Comparison of ENCODE assay signal across 8 mouse cellular contexts in the genomic region with DNA sequence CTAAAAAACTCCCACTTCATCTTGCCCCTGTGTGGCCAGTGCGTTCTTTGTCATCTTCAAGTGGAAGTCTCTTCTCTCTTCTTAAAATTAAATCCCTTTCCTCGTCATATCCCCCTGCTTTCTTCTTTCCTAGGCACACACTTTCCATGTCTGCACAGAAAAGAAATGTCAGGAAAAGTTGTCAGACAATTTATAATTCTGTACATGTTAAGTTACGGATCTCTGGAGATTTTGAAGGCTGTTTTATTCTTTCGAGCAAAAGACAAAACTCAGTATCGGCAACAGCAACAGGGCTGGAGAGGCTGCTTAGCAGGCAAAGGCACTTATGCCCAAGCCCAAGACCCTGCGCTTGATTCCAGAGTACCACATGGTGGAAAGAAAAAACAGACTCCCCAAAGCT.
DNase-seq lines count a peak whose midpoint lies in the region; ATAC-seq lines count a peak whose summit lies in the region.

No protein-coding gene starts in this region.

- H3K27ac ChIP-seq in liver, embryonic 11.5 days (ENCODE audit: low read depth, low read length): no peak overlapping the region
- H3K27ac ChIP-seq in forebrain, embryonic 13.5 days: peak overlapping the region; percentile 32; the same call in 1 of the 2 replicates
- peak overlapping the region; percentile 3; the same call in 1 of the 2 replicates for H3K27ac ChIP-seq in limb, embryonic 12.5 days
- no peak overlapping the region for H3K27ac ChIP-seq in neural tube, embryonic 15.5 days (replicated peaks)

- H3K4me1 ChIP-seq in liver, embryonic 11.5 days (replicated peaks; ENCODE audit: control insufficient read depth, insufficient read depth, low read length): peaks cover 7% of the 10 kb centered on the region; the same call in 1 of the 2 replicates
- H3K4me1 ChIP-seq in forebrain, embryonic 13.5 days: peaks cover 31% of the 10 kb centered on the region
- peaks cover 35% of the 10 kb centered on the region for H3K4me1 ChIP-seq in limb, embryonic 12.5 days (replicated peaks)
- H3K4me1 ChIP-seq in neural tube, embryonic 15.5 days: peaks cover 29% of the 10 kb centered on the region

- no peaks in the 10 kb centered on the region for H3K36me3 ChIP-seq in liver, embryonic 11.5 days (ENCODE audit: control insufficient read depth, insufficient read depth, low read length)
- no peaks in the 10 kb centered on the region for H3K36me3 ChIP-seq in forebrain, embryonic 13.5 days (ENCODE audit: poor library complexity, severe bottlenecking)
- no peaks in the 10 kb centered on the region for H3K36me3 ChIP-seq in limb, embryonic 12.5 days
- no peaks in the 10 kb centered on the region for H3K36me3 ChIP-seq in neural tube, embryonic 15.5 days

- H3K4me2 ChIP-seq in liver, embryonic 11.5 days: peak overlapping the region; percentile 84
- H3K4me2 ChIP-seq in forebrain, embryonic 13.5 days: peak overlapping the region; percentile 78
- H3K4me2 ChIP-seq in limb, embryonic 12.5 days: peak overlapping the region; percentile 84
- peak overlapping the region; percentile 92 for H3K4me2 ChIP-seq in neural tube, embryonic 15.5 days

- DNase-seq in liver, embryonic 11.5 days (ENCODE audit: low spot score): no peak
- DNase-seq in liver: no peak
- no peak for DNase-seq in gastrocnemius, postnatal 36 days
- no peak for DNase-seq in cerebellum, postnatal 14 days
- no peak for DNase-seq in thymus, postnatal 0 days (ENCODE audit: low spot score)

- 34% methylated on average over 6 of the region's 6 CpGs for WGBS in liver, embryonic 11.5 days
- 15% methylated on average over 6 of the region's 6 CpGs for WGBS in forebrain, embryonic 13.5 days
- 17% methylated on average over 6 of the region's 6 CpGs for WGBS in limb, embryonic 12.5 days
- WGBS in neural tube, embryonic 15.5 days: 22% methylated on average over 6 of the region's 6 CpGs

- H3K27me3 ChIP-seq in liver, embryonic 11.5 days (replicated peaks; ENCODE audit: control insufficient read depth, insufficient read depth, low read length): no peaks in the 10 kb centered on the region
- no peaks in the 10 kb centered on the region for H3K27me3 ChIP-seq in forebrain, embryonic 13.5 days
- peaks cover 34% of the 10 kb centered on the region for H3K27me3 ChIP-seq in limb, embryonic 12.5 days
- H3K27me3 ChIP-seq in neural tube, embryonic 15.5 days (replicated peaks): 0 out of 2 replicates have a peak, but pooled peaks cover 2% of the 10 kb centered on the region

- H3K4me3 ChIP-seq in liver, embryonic 11.5 days (ENCODE audit: low read depth, low read length): peak overlapping the region; percentile 51; the same call in 1 of the 2 replicates
- peak overlapping the region; percentile 39; the same call in 1 of the 2 replicates for H3K4me3 ChIP-seq in forebrain, embryonic 13.5 days
- peak overlapping the region; percentile 41; the same call in 1 of the 2 replicates for H3K4me3 ChIP-seq in limb, embryonic 12.5 days (replicated peaks)
- peak overlapping the region; percentile 43 for H3K4me3 ChIP-seq in neural tube, embryonic 15.5 days (replicated peaks)

- ATAC-seq in liver, embryonic 11.5 days (replicated peaks; ENCODE audit: low FRiP score): no peak
- no peak for ATAC-seq in forebrain, embryonic 13.5 days
- no peak for ATAC-seq in limb, embryonic 12.5 days (ENCODE audit: insufficient number of reproducible peaks, insufficient read depth, low FRiP score, low TSS enrichment, low read depth)
- no peak for ATAC-seq in neural tube, embryonic 15.5 days (ENCODE audit: low FRiP score)

- H3K9ac ChIP-seq in liver, embryonic 11.5 days (ENCODE audit: low read depth, low read length): no peak overlapping the region
- 0 out of 2 replicates have a peak overlapping the region, but pooled peaks have one; percentile 18 for H3K9ac ChIP-seq in forebrain, embryonic 13.5 days
- H3K9ac ChIP-seq in limb, embryonic 12.5 days (replicated peaks): no peak overlapping the region
- H3K9ac ChIP-seq in neural tube, embryonic 15.5 days (replicated peaks): no peak overlapping the region

- H3K9me3 ChIP-seq in liver, embryonic 11.5 days (ENCODE audit: control insufficient read depth, low read length): no peaks in the 10 kb centered on the region
- H3K9me3 ChIP-seq in forebrain, embryonic 13.5 days (replicated peaks): no peaks in the 10 kb centered on the region
- no peaks in the 10 kb centered on the region for H3K9me3 ChIP-seq in limb, embryonic 12.5 days
- no peaks in the 10 kb centered on the region for H3K9me3 ChIP-seq in neural tube, embryonic 15.5 days (replicated peaks)

- intact Hi-C loops in gastrocnemius, postnatal 36 days (cut with DNase I): loop anchor here (5.0 kb wide), 4 partner anchors 68 to 362 kb away; no protein-coding TSS in a partner anchor

Comparison
In these comparisons a context has a peak if more than half of its experiments do, and no peak if none do; other contexts are left out.
1. H3K27ac ChIP-seq: peak in forebrain, embryonic 13.5 days (single experiment) and limb, embryonic 12.5 days (single experiment); none in liver, embryonic 11.5 days (single experiment) and neural tube, embryonic 15.5 days (single experiment).
2. Peak in every context shown above with its lines, with median percentiles within 50 percentile points of each other: H3K4me2 ChIP-seq and H3K4me3 ChIP-seq.